Mouse (Mus musculus) 3134 (cell line): Measurements from ENCODE around the gene Ano2.

Experiments used
- DNase-seq: peaks from one replicate; pipeline ENCODE4 v3.0.0-alpha.2; 2011; ENCODE audit warnings: low spot score; ENCODE audit not compliant: insufficient read length; ENCODE audit errors: extremely low read depth

The Ano2 gene

DNA sequence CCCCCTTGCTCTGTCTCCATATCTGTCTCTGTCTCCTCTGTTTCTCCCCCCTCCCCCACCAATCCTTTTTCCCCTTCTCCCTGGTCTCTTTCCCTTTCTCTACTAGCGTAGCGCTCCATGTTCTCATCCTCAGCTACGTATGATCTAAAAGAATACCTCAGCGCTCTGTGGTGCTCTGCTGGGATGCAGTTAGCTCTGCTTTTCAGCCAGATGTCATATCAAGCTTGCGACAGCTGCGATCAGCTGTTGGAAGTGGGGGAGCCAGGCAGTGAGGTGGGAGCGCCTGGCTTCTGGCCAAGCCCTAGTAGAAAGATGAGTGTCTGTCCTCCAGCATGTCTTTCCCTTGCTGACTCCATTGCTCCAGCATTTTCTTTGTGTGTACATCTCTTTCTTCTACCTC lies 344.5 kb downstream of the Ano2 start:
- DNase-seq: no peak

DNA sequence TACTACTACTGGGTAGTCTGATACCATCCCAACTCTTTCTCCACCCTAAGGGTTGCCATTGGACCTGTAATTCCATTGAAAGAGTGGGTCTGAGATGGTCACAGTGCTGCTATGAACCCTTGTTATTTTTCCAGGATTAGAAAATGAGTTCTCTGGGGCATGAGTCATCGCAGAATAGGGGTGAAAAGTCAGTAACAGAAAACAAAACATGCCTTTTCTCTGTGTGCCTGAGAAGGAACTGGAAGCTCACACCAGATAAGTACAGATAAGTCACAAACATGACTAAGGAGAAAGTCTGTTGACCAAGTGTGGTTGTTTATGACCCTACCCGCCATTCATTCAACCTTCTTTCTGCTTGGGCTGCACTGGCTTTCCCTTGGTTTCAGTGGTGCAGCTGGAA lies 345.4 kb downstream of the Ano2 start:
- no peak for DNase-seq

DNA sequence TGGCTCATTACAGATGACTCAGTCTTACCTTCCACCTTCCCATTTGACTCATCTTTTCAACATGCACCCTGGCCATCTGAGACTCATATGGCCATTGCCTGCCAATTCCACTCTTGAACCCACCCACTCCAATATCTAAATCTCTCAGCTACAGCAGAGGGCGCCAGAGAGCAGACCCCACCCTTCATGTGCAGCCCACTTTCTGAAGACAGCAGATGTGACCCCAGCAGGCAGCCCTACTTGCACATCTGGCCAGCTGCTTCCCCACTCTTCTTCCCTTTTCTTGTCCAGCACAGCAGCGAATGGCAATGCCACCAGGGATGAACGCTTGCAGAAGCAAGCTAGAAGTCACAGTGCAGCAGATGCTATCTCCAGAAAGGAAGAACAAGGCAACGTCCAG lies 355.7 kb downstream of the Ano2 start:
- no peak for DNase-seq

DNA sequence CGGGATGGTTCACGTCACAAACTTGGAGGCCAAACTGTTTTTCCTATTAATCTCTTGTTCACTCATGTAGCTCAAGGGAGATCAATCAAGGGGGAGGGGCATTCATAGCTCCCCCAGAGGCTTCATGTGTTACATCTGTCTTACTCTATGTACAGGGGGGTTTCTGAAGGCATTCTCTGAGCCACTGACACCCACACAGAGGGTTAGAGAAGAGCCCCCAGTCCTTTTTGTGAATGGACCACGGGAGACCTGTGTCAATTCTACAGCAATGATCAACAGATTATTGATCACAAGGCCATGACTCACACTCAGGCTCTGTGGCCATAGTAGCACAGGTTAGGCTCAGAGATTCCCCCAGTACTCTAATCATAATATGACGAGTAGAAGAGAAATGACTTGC lies 358.0 kb downstream of the Ano2 start:
- DNase-seq: no peak

DNA sequence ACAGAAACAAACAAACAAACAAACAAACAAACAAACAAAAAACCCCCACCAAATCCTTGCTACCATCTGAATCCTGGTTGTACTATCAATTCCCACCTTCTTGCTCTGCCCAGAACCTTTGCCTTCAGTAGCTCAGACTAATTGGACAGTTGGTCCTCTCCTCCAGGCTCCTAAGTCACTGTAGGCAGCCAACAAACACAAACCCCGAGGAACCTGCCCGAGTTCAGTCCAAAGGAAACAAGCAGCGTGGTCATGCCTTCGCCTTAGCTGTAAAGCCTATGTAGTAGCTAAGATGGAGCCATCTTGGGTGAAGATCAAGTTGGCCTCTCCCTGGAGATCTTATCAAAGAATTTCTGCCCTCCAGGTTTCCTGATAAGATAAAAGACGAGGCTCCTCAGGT lies 362.9 kb downstream of the Ano2 start:
- DNase-seq: no peak

DNA sequence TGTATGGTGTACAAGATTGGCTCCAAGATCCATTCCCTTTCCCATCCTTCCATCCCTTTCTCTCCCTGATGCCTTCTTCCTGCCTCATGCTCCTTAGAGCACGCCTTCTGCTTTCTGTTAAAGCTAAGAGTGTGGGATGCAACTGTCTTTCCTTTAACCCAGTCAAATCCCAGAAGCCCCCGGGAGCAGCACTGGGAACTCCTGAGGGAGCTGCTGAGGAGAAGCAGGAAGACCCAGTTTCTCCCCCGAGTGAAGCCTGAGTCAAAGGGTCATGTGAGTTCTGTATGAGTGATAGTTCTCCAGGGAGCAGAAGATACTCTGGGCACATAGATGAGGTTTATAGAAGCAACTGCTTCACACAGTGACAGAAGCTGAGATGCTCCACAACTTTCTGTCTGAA lies 367.5 kb downstream of the Ano2 start:
- DNase-seq: no peak

DNA sequence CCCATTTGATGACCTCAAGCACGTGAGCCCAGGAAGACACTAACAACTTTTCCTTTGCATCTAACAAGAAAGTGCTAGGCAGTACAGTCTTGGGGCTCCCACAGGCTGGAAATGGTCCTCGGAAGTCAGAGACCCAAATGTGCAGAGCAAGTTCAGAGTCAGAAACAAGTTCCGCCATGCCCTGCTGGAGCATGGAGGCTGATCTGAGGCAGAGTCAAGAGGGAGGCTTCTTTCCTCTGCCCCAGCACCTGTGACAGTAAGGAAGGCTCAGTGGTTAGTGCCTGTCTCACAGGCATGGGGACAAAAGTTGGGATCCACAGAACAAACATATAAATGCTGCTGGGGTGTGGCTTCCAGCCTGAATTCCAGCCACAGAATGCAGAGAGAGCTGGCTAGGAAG lies 390.3 kb downstream of the Ano2 start:
- DNase-seq: no peak

DNA sequence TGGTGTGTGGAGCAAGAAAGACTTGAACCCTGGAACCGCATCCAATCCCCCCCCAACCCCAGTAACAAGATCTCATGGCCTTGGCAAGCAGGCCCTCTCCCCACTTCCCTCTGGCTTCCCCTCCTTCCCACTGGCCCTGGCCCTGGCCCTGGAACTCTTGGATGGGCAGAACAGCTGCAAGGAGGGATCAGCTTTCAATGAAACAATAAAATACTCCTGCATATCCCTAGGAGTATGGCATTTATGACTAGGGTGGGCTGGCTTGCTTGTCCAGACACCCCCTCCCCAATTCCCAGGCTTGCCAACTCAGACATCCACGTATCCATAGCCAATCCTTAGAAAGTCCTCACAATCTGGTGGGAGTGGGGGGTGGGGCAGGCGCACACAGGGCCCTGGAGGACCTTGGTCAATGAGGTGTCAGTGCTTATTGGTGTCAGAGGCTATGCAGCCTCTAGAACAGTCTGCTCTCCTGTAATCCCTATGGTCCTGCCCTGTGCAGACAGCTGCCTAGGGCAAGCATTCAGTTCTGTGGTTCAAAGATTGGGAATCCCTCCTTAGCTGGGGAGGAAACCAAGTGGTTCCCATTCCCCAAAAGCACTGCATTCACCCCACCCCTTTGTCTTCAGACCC lies 396.2 kb downstream of the Ano2 start:
- no peak for DNase-seq

DNA sequence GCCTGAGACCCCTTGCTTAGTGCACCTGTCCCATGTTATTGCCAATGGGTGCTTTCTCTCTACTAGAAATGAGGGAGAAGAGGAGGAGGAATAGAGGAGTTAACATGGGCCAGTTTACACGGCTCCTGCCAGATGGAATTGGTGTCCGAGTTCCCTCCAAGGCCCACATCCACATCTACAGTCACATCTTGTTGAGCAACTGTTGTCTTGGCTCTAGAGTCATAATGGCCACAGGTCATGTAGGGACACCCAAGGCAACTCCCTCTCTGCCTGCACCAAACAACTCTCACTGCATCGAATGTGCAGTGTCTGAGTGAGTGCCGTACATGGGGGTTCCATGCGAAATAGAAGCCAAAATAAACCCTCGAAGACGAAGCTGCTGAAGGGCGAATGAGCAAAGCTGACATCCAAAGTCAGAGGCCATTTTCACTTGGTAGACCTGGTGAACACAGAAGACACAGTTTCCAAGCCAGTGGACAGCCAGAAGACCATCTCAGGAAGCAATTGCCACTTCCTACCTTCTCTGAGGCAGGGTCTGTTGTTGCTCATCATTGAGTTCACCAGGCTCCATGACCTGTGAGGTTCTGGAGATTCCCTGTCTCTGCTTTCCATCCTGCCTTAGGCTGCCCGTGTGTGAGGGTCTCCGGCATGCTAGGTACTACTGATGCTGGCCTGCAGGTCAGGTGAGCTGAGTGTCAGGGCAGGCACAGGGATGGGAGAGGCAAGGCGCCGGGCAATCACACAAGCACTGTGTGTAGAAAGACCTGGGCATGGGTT lies 398.5 kb downstream of the Ano2 start:
- no peak for DNase-seq
